Mouse (Mus musculus): ENCODE results near the gene Dynll2.

- TF ChIP-seq POLR2AphosphoS2 (IDR thresholded peaks at IDR 0.05; ENCODE audit: insufficient read length, low read depth): no peak
- no peak for TF ChIP-seq MYOG (IDR thresholded peaks at IDR 0.05; ENCODE audit: control insufficient read depth in 1 of 3, insufficient read depth in 1 of 3, insufficient read length in 2 of 3, low read depth in 2 of 3)
- no peak for TF ChIP-seq MAX (IDR thresholded peaks at IDR 0.05; ENCODE audit: low read depth)
- no peak for TF ChIP-seq CEBPB (IDR thresholded peaks at IDR 0.05; ENCODE audit: insufficient read depth, poor library complexity, severe bottlenecking)
- TF ChIP-seq POLR2A (IDR thresholded peaks at IDR 0.05; ENCODE audit: insufficient read length, low read depth): no peak
- no peak for TF ChIP-seq USF1 (IDR thresholded peaks at IDR 0.05; ENCODE audit: low read depth)
- TF ChIP-seq SRF (IDR thresholded peaks at IDR 0.05; ENCODE audit: control insufficient read depth, insufficient read length, low read depth): no peak
- no peak for TF ChIP-seq TCF3 (IDR thresholded peaks at IDR 0.05; ENCODE audit: insufficient read length, low read depth)
- TF ChIP-seq E2F4 (IDR thresholded peaks at IDR 0.05; ENCODE audit: insufficient read depth): no peak
- no peak for TF ChIP-seq MYOD1 (IDR thresholded peaks at IDR 0.05; ENCODE audit: control insufficient read depth in 1 of 3, insufficient read length in 2 of 3, low read depth in 2 of 3)
- no peak for TF ChIP-seq REST (IDR thresholded peaks at IDR 0.05; ENCODE audit: insufficient read depth, insufficient read length)
Observed at GRCm38 (mm10) chr11:87967692-87968289, 19.5 kb downstream of the Dynll2 start.
